Mouse (Mus musculus) heart, embryonic 15.5 days (tissue): ENCODE results near the gene Gja5. TPM values are rescaled to one million over a fixed set of nuclear protein-coding genes. Genes with fewer than 3 reads are reported as not detected.

Experiments
- ATAC-seq: fragments of 200-750 bp; cut with Nextera tagmentation; replicated peaks from 2 replicates; pipeline ENCODE4 v1.8.0; 2017; ENCODE audit warnings: low read depth, moderate TSS enrichment; ENCODE audit not compliant: insufficient number of reproducible peaks, insufficient read depth, low FRiP score
- H3K27ac ChIP-seq: fragments of 300-500 bp; sonication (generic); 2 replicates; pipeline ENCODE4 v1.5.1; 2015; ENCODE audit warnings: mild to moderate bottlenecking, inconsistent platforms
- H3K27me3 ChIP-seq: fragments of 300-500 bp; sonication (generic); 2 replicates; pipeline ENCODE4 v1.6.1; 2015; ENCODE audit warnings: inconsistent platforms
- H3K36me3 ChIP-seq: fragments of 300-500 bp; sonication (generic); 2 replicates; pipeline ENCODE4 v1.6.1; 2015; ENCODE audit warnings: mild to moderate bottlenecking, inconsistent platforms
- H3K4me1 ChIP-seq: fragments of 300-500 bp; sonication (generic); replicated peaks from 2 replicates; pipeline ENCODE4 v1.6.1; 2015; ENCODE audit warnings: inconsistent platforms
- H3K4me2 ChIP-seq: fragments of 300-500 bp; sonication (generic); 2 replicates; pipeline ENCODE4 v1.6.1; 2015; ENCODE audit warnings: inconsistent platforms, mild to moderate bottlenecking, moderate library complexity
- H3K4me3 ChIP-seq: fragments of 300-500 bp; sonication (generic); 2 replicates; pipeline ENCODE4 v1.5.1; 2015; ENCODE audit warnings: mild to moderate bottlenecking, inconsistent platforms
- H3K9ac ChIP-seq: fragments of 300-500 bp; sonication (generic); 2 replicates; pipeline ENCODE4 v1.6.1; 2015; ENCODE audit warnings: mild to moderate bottlenecking, inconsistent platforms
- H3K9me3 ChIP-seq: fragments of 300-500 bp; sonication (generic); replicated peaks from 2 replicates; pipeline ENCODE4 v1.6.1; 2016; ENCODE audit warnings: inconsistent platforms
- WGBS: fragments of 180-500 bp; shearing (Covaris S2); methylation state at CpG from one replicate; pipeline ENCODE4 v1.1.7; 2015; ENCODE audit warnings: mixed read lengths; 5-methylcytosine and 5-hydroxymethylcytosine counted together
- polyA plus RNA-seq: library from polyadenylated mRNA; unstranded; fragments of >200 nt; fragmentation: Nextera tagmentation; extraction: Ambion mirVana; gene quantifications from 2 replicates; pipeline ENCODE4 v1.2.1, GENCODE M21; 2015

Gene Gja5
- polyA plus RNA-seq, 1 experiment from 2014 or later, result 78.7 TPM

- no peak overlapping the region for H3K27ac ChIP-seq
- H3K9ac ChIP-seq, result no peak overlapping the region
- H3K4me1 ChIP-seq, result no peaks in the 10 kb centered on the region
- H3K36me3 ChIP-seq, result peaks cover 28% of the 10 kb centered on the region
- WGBS, result 72% methylated on average over 6 of the region's 6 CpGs
- no peak overlapping the region for H3K4me2 ChIP-seq
- no peak for ATAC-seq
- H3K27me3 ChIP-seq, result no peaks in the 10 kb centered on the region
- no peaks in the 10 kb centered on the region for H3K9me3 ChIP-seq
- H3K4me3 ChIP-seq, result no peak overlapping the region
Observed at GRCm38 (mm10) chr3:96881557-96881956, 22.9 kb upstream of the Gja5 start.

GRCm38 (mm10) chr3:96882061-96882849, 22.2 kb upstream of the Gja5 start:
- H3K36me3 ChIP-seq, result peaks cover 30% of the 10 kb centered on the region
- no peak overlapping the region for H3K9ac ChIP-seq
- WGBS, result 91% methylated on average over 14 of the region's 14 CpGs
- H3K27ac ChIP-seq, result no peak overlapping the region
- H3K4me3 ChIP-seq, result no peak overlapping the region
- no peak for ATAC-seq
- H3K4me2 ChIP-seq, result no peak overlapping the region
- no peaks in the 10 kb centered on the region for H3K9me3 ChIP-seq
- H3K27me3 ChIP-seq, result no peaks in the 10 kb centered on the region
- no peaks in the 10 kb centered on the region for H3K4me1 ChIP-seq

- no peak overlapping the region for H3K4me3 ChIP-seq
- no peak for ATAC-seq
- WGBS, result 91% methylated on average over 7 of the region's 7 CpGs
- H3K9me3 ChIP-seq, result no peaks in the 10 kb centered on the region
- H3K27me3 ChIP-seq, result no peaks in the 10 kb centered on the region
- peaks cover 31% of the 10 kb centered on the region; the same call in 1 of the 2 replicates for H3K36me3 ChIP-seq
- H3K4me1 ChIP-seq, result no peaks in the 10 kb centered on the region
- H3K4me2 ChIP-seq, result no peak overlapping the region
- H3K9ac ChIP-seq, result no peak overlapping the region
- no peak overlapping the region for H3K27ac ChIP-seq
Observed at GRCm38 (mm10) chr3:96883690-96884089, 20.8 kb upstream of the Gja5 start.

GRCm38 (mm10) chr3:96902336-96902999, 2.0 kb upstream of the Gja5 start:
- ATAC-seq, result no peak
- no peak overlapping the region for H3K27ac ChIP-seq
- peaks cover 10% of the 10 kb centered on the region for H3K27me3 ChIP-seq
- no peaks in the 10 kb centered on the region for H3K9me3 ChIP-seq
- H3K4me3 ChIP-seq, result no peak overlapping the region
- 83% methylated on average over 4 of the region's 4 CpGs for WGBS
- no peak overlapping the region for H3K9ac ChIP-seq
- H3K36me3 ChIP-seq, result peaks cover 8% of the 10 kb centered on the region
- H3K4me1 ChIP-seq, result peaks cover 9% of the 10 kb centered on the region
- H3K4me2 ChIP-seq, result no peak overlapping the region

- 0% methylated on average over 40 of the region's 40 CpGs for WGBS
- no peaks in the 10 kb centered on the region for H3K9me3 ChIP-seq
- H3K9ac ChIP-seq, result peak within 1 kb of the TSS; percentile 85
- ATAC-seq, result peak; percentile 95
- H3K4me1 ChIP-seq, result peaks cover 9% of the 10 kb centered on the region
- peaks cover 13% of the 10 kb centered on the region for H3K27me3 ChIP-seq
- peak within 1 kb of the TSS; percentile 85 for H3K4me2 ChIP-seq
- H3K36me3 ChIP-seq, result no peaks in the 10 kb centered on the region
- H3K4me3 ChIP-seq, result peak within 1 kb of the TSS; percentile 87
- peak within 1 kb of the TSS; percentile 24; the same call in 1 of the 2 replicates for H3K27ac ChIP-seq
Observed at GRCm38 (mm10) chr3:96904851-96905541, 503 bp downstream of the Gja5 start, which contains the start of gene Gpr89. TSS of gene Gpr89 (minus strand) at chr3:96905346.

GRCm38 (mm10) chr3:96905592-96905991, 1.1 kb downstream of the Gja5 start:
- ATAC-seq, result no peak
- WGBS, result 40% methylated on average over 9 of the region's 9 CpGs
- Histone ChIP-seq H3K9ac (peak overlapping the region; percentile 85), H3K27me3 (peaks cover 13% of the 10 kb centered on the region), H3K27ac (no peak overlapping the region), H3K36me3 (no peaks in the 10 kb centered on the region), H3K4me1 (peaks cover 9% of the 10 kb centered on the region), H3K4me2 (peak overlapping the region; percentile 85), H3K9me3 (no peaks in the 10 kb centered on the region), H3K4me3 (peak overlapping the region; percentile 87)

- H3K9me3 ChIP-seq, result no peaks in the 10 kb centered on the region
- WGBS, result 72% methylated on average over 7 of the region's 7 CpGs
- no peak overlapping the region for H3K9ac ChIP-seq
- no peak overlapping the region for H3K4me3 ChIP-seq
- H3K4me2 ChIP-seq, result no peak overlapping the region
- ATAC-seq, result no peak
- no peaks in the 10 kb centered on the region for H3K4me1 ChIP-seq
- H3K27me3 ChIP-seq, result no peaks in the 10 kb centered on the region
- no peak overlapping the region for H3K27ac ChIP-seq
- H3K36me3 ChIP-seq, result no peaks in the 10 kb centered on the region
Observed at GRCm38 (mm10) chr3:96920991-96921390, 16.5 kb downstream of the Gja5 start.

GRCm38 (mm10) chr3:96924631-96925030, 20.1 kb downstream of the Gja5 start:
- no peak for ATAC-seq
- Histone ChIP-seq H3K4me3 (no peak overlapping the region), H3K4me2 (no peak overlapping the region), H3K27ac (no peak overlapping the region), H3K27me3 (no peaks in the 10 kb centered on the region), H3K9me3 (no peaks in the 10 kb centered on the region), H3K36me3 (no peaks in the 10 kb centered on the region), H3K4me1 (no peaks in the 10 kb centered on the region), H3K9ac (no peak overlapping the region)
- 73% methylated on average over 4 of the region's 4 CpGs for WGBS

- Histone ChIP-seq H3K27ac (no peak within 1 kb of the TSS), H3K27me3 (no peaks in the 10 kb centered on the region), H3K4me3 (no peak within 1 kb of the TSS), H3K36me3 (no peaks in the 10 kb centered on the region), H3K9ac (no peak within 1 kb of the TSS), H3K4me2 (no peak within 1 kb of the TSS), H3K4me1 (peaks cover 6% of the 10 kb centered on the region), H3K9me3 (no peaks in the 10 kb centered on the region)
- WGBS, result 64% methylated on average over 6 of the region's 6 CpGs
- ATAC-seq, result no peak
Observed at GRCm38 (mm10) chr3:96925920-96926319, 21.4 kb downstream of the Gja5 start, which contains the start of gene Gja8. TSS of gene Gja8 (minus strand) at chr3:96926020.

GRCm38 (mm10) chr3:96931261-96931681, 26.8 kb downstream of the Gja5 start:
- H3K4me2 ChIP-seq, result peak overlapping the region; percentile 40
- ATAC-seq, result no peak
- no peaks in the 10 kb centered on the region for H3K9me3 ChIP-seq
- no peak overlapping the region for H3K4me3 ChIP-seq
- 39% methylated on average over 5 of the region's 5 CpGs for WGBS
- no peaks in the 10 kb centered on the region for H3K27me3 ChIP-seq
- H3K27ac ChIP-seq, result no peak overlapping the region
- no peak overlapping the region for H3K9ac ChIP-seq
- peaks cover 12% of the 10 kb centered on the region for H3K4me1 ChIP-seq
- no peaks in the 10 kb centered on the region for H3K36me3 ChIP-seq

- ATAC-seq, result no peak
- no peaks in the 10 kb centered on the region for H3K36me3 ChIP-seq
- H3K4me1 ChIP-seq, result peaks cover 6% of the 10 kb centered on the region
- no peak overlapping the region for H3K27ac ChIP-seq
- WGBS, result 9% methylated on average over 6 of the region's 6 CpGs
- H3K9ac ChIP-seq, result no peak overlapping the region
- no peak overlapping the region for H3K4me2 ChIP-seq
- H3K9me3 ChIP-seq, result no peaks in the 10 kb centered on the region
- H3K4me3 ChIP-seq, result no peak overlapping the region
- H3K27me3 ChIP-seq, result peaks cover 14% of the 10 kb centered on the region
Observed at GRCm38 (mm10) chr3:96936241-96936640, 31.7 kb downstream of the Gja5 start.
